Mouse (Mus musculus): ENCODE measurements around the gene Barx2. TPM values are rescaled to one million over a fixed set of nuclear protein-coding genes. Genes with fewer than 3 reads are reported as not detected.

Barx2 gene
- polyA plus RNA-seq, 1 experiment from 2014 or later = 5.6 TPM

DNA sequence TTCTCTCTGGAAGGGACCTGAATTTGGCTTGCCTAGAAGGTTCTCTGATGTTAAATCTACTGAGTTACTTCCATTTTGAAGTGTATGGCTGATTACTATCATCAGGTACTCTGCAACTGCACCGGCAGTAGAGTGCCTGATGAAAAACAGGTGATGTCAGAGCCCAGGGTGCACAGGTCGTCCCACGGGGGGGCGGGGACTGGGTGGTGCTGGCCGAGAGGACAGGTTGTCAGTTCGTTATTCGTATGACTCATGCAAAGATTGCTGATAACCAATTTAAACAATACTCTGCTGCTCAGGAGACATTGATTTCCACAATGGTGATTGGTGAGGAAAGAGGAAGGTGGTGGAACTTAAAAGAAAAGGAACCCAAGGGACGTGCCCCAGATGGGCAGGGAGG, 61.6 kb downstream of the Barx2 start:
- H3K9me3 ChIP-seq (replicated peaks) = no peaks in the 10 kb centered on the region
- H3K4me2 ChIP-seq (replicated peaks) = no peak overlapping the region
- WGBS = 59% methylated on average over 8 of the region's 8 CpGs
- H3K4me1 ChIP-seq = no peaks in the 10 kb centered on the region
- H3K9ac ChIP-seq = no peak overlapping the region
- no peaks in the 10 kb centered on the region for H3K27me3 ChIP-seq
- H3K4me3 ChIP-seq (replicated peaks) = no peak overlapping the region
- H3K36me3 ChIP-seq = no peaks in the 10 kb centered on the region
- ATAC-seq (ENCODE audit: insufficient number of reproducible peaks, low FRiP score, low TSS enrichment, low read depth) = no peak
- H3K27ac ChIP-seq (replicated peaks) = no peak overlapping the region

DNA sequence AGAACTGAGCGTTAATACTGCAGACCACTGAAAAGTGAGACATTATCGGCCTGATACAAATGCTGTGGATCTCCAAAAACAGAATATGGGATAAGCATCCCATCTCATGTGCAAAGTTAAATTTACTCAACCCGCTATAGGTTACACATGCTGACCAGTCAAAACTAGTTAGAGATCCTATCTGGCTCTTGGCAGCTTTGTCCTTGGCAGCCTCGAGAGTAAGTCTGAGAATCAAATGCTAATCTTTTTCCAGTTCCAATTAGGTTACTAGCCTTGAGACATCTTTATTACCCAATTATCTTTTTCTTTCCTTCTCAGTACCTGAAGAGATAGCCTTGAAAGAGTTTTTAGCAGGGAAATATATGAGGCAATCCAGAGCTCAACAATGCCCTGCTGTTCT, 62.6 kb downstream of the Barx2 start:
- H3K27ac ChIP-seq (replicated peaks) = no peak overlapping the region
- ATAC-seq (ENCODE audit: insufficient number of reproducible peaks, low FRiP score, low TSS enrichment, low read depth) = no peak
- no peak overlapping the region for H3K9ac ChIP-seq
- H3K9me3 ChIP-seq (replicated peaks) = no peaks in the 10 kb centered on the region
- 80% methylated on average over 4 of the region's 4 CpGs for WGBS
- no peaks in the 10 kb centered on the region for H3K27me3 ChIP-seq
- H3K36me3 ChIP-seq = no peaks in the 10 kb centered on the region
- no peaks in the 10 kb centered on the region for H3K4me1 ChIP-seq
- H3K4me3 ChIP-seq (replicated peaks) = no peak overlapping the region
- no peak overlapping the region for H3K4me2 ChIP-seq (replicated peaks)

DNA sequence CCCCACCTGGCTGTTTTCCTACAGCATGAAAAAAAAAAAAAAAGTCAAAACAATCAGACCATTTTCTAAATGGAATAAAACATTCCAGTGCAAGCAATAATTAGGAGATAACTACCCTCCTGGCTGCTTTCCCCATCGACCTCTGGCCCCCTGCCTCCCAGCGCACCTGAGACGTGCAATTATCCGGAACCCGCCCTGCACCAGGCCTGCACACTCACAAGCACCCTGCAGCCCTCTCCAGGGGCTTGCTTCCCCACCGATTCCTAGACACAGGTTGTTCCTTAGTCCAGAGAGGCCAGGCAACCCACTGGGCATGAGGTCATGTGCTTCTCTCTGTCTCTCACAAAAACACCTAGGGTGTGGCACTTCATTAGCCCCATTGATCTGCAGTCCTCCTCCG, 63.9 kb downstream of the Barx2 start:
- H3K9me3 ChIP-seq (replicated peaks) = no peaks in the 10 kb centered on the region
- no peaks in the 10 kb centered on the region for H3K36me3 ChIP-seq
- H3K27ac ChIP-seq (replicated peaks) = no peak overlapping the region
- no peak overlapping the region for H3K4me2 ChIP-seq (replicated peaks)
- 64% methylated on average over 7 of the region's 7 CpGs for WGBS
- H3K4me1 ChIP-seq = no peaks in the 10 kb centered on the region
- H3K27me3 ChIP-seq = no peaks in the 10 kb centered on the region
- no peak overlapping the region for H3K4me3 ChIP-seq (replicated peaks)
- H3K9ac ChIP-seq = no peak overlapping the region
- peak; percentile 36; the same call in 1 of the 2 replicates for ATAC-seq (ENCODE audit: insufficient number of reproducible peaks, low FRiP score, low TSS enrichment, low read depth)

DNA sequence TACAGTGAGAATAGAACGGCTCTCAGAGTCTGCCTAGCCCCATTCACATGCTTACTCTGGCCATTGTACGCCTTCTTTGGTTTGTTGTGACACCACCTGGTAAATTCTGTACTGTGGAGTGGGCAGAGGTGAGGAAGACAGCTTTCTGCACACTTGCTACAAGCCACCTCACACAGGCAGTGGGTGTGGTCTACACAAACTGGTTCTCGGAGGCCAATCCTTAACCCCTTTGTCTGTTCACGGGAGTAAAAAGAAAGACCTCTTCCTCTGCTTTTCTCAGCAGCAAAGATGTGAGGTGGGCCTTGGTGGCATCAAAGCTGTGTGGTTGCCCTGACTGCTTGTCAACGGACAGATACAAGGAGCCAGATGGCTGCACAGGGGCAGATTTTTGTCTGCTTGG, 68.6 kb downstream of the Barx2 start:
- H3K27ac ChIP-seq (replicated peaks) = no peak overlapping the region; the same call in 1 of the 2 replicates
- no peak; the same call in 1 of the 2 replicates for ATAC-seq (ENCODE audit: insufficient number of reproducible peaks, low FRiP score, low TSS enrichment, low read depth)
- 59% methylated on average over 5 of the region's 5 CpGs for WGBS
- no peak overlapping the region for H3K9ac ChIP-seq
- no peaks in the 10 kb centered on the region for H3K36me3 ChIP-seq
- 0 out of 2 replicates have a peak, but pooled peaks cover 4% of the 10 kb centered on the region for H3K4me1 ChIP-seq
- no peaks in the 10 kb centered on the region for H3K9me3 ChIP-seq (replicated peaks)
- H3K27me3 ChIP-seq = no peaks in the 10 kb centered on the region
- H3K4me2 ChIP-seq (replicated peaks) = no peak overlapping the region
- H3K4me3 ChIP-seq (replicated peaks) = no peak overlapping the region

DNA sequence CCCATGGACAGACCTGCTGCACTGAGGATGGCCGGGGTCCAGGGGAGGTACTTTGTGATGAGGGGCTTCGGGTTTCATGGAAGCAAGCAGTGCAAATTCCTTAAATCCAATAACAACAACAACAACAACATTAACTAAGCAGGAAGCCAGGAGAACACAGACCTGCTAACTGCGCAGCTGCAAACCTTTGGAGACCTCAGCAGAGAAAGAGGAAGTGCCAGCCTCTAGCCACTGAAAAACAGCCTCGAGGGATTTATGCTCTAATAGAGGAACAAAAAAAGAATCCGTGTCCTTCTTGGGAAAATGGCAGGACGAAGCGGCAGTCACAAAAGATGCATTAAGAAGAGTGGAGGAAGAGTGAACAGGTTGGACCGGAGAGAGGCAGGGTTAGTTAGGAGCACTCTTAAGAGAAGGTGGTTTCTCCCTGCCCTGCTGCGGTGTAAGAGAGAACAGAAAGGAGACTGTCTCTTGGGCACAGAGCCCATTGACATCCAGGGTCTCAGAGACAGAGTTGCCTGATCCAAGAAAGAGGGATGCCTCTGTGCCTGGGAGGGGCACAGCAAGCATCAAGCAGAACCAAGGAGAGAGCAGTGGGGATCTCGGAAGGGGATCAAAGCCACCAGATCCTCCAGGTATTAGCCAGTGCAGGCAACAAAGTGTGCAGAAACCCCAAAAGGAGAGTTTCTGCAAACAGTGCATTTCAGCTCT, 72.0 kb downstream of the Barx2 start:
- no peaks in the 10 kb centered on the region for H3K36me3 ChIP-seq
- 0 out of 2 replicates have a peak, but pooled peaks cover 5% of the 10 kb centered on the region for H3K4me1 ChIP-seq
- no peaks in the 10 kb centered on the region for H3K9me3 ChIP-seq (replicated peaks)
- H3K9ac ChIP-seq = no peak overlapping the region
- ATAC-seq (ENCODE audit: insufficient number of reproducible peaks, low FRiP score, low TSS enrichment, low read depth) = no peak
- H3K4me3 ChIP-seq (replicated peaks) = no peak overlapping the region
- H3K4me2 ChIP-seq (replicated peaks) = no peak overlapping the region
- no peaks in the 10 kb centered on the region for H3K27me3 ChIP-seq
- no peak overlapping the region for H3K27ac ChIP-seq (replicated peaks)
- WGBS = 32% methylated on average over 10 of the region's 10 CpGs

DNA sequence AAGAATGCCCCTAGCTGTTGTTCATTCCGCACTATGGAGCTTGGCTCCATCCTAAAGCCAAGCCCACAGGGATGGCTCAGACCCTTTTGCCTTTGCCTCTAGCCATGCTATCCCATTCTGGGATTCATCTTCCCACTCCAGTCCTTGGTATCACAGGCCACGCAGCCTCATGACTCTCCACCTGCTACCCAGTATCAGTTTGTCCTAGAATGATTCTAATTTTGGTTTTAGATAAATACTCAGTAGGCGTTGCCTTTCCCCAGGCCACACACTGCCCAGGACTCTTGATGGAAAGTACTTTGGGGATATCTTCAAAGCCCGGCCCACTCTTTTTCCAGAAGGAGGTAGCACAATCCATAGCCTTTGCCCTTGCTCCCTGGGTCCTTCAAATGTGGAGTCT, 72.7 kb downstream of the Barx2 start:
- H3K4me3 ChIP-seq (replicated peaks) = no peak overlapping the region
- no peaks in the 10 kb centered on the region for H3K27me3 ChIP-seq
- H3K4me2 ChIP-seq (replicated peaks) = no peak overlapping the region
- H3K4me1 ChIP-seq = 0 out of 2 replicates have a peak, but pooled peaks cover 5% of the 10 kb centered on the region
- no peak overlapping the region for H3K27ac ChIP-seq (replicated peaks)
- ATAC-seq (ENCODE audit: insufficient number of reproducible peaks, low FRiP score, low TSS enrichment, low read depth) = no peak
- 87% methylated on average over 4 of the region's 4 CpGs for WGBS
- H3K9me3 ChIP-seq (replicated peaks) = no peaks in the 10 kb centered on the region
- H3K9ac ChIP-seq = no peak overlapping the region
- no peaks in the 10 kb centered on the region for H3K36me3 ChIP-seq

DNA sequence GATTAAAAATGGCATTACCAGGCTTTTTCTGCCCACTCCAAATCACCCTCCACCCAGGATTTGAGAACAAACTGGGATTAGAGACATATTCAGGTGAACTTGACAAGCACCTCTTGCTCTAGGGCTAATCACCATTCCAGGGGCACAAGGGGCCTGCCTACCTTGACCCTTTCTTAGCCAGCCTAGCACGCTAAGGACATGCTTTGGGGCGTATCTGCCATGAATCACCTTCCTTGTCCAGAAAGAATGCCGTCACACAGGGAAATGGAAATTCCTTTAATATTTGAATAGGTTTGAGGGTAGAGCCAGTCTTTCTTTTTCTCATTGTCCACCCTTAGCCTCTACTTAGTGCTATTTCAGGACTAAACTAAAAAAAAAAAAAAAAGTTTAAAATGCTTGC, 73.2 kb downstream of the Barx2 start:
- Histone ChIP-seq H3K4me1 (0 out of 2 replicates have a peak, but pooled peaks cover 5% of the 10 kb centered on the region), H3K4me2 (replicated peaks) (no peak overlapping the region), H3K9ac (no peak overlapping the region), H3K27me3 (no peaks in the 10 kb centered on the region), H3K36me3 (no peaks in the 10 kb centered on the region), H3K9me3 (replicated peaks) (no peaks in the 10 kb centered on the region), H3K27ac (replicated peaks) (no peak overlapping the region), H3K4me3 (replicated peaks) (no peak overlapping the region)
- WGBS = 71% methylated on average over 3 of the region's 3 CpGs
- ATAC-seq (ENCODE audit: insufficient number of reproducible peaks, low FRiP score, low TSS enrichment, low read depth) = no peak

DNA sequence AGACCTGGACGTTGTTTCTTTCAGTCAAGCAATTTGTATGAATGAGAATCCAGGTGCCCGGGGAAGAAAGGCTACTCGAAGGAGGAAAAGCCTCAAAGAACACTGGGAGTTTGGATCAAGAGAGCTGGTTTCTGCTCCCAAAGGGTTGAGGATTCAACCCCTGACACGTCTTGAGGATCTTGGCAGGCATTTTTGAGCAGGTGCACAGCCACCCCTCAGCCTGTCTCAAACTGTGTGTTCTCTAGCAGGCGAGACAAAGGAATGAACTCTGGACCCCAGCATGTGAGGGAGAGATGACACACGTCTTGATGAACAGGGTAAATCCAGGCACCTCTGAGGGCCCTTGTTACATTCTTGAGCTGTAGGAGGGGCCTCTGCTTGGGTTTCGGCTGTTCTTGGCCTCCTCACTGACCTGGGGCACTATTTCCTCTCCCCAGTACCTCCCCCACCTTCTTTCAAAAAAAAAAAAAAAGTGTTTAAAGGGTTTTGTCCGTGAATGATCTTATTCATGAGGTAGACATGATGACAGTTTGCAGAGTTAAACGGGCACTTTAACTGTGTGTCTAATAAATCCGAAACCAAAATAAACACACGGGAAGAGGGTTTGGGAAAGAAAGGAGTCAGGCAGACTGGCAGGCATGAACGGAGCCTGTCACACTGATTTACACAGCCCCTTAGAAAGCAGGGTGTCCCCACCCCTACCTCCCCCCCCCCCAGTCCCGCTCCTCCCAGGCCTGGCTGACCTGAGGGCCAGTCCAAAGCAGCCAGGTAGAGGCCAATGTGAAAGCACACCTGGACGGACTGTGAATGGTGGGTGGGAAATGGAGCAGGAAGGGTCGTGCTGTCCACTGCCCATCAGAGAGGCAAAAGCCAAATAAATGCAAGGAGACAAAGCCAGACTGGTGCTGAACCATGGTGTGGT, 73.9 kb downstream of the Barx2 start:
- 0 out of 2 replicates have a peak, but pooled peaks cover 5% of the 10 kb centered on the region for H3K4me1 ChIP-seq
- no peak for ATAC-seq (ENCODE audit: insufficient number of reproducible peaks, low FRiP score, low TSS enrichment, low read depth)
- no peaks in the 10 kb centered on the region for H3K36me3 ChIP-seq
- H3K4me3 ChIP-seq (replicated peaks) = no peak overlapping the region
- no peak overlapping the region for H3K4me2 ChIP-seq (replicated peaks)
- H3K27ac ChIP-seq (replicated peaks) = 0 out of 2 replicates have a peak overlapping the region, but pooled peaks have one; percentile 51
- H3K9me3 ChIP-seq (replicated peaks) = no peaks in the 10 kb centered on the region
- 29% methylated on average over 15 of the region's 15 CpGs for WGBS
- H3K27me3 ChIP-seq = no peaks in the 10 kb centered on the region
- no peak overlapping the region for H3K9ac ChIP-seq

DNA sequence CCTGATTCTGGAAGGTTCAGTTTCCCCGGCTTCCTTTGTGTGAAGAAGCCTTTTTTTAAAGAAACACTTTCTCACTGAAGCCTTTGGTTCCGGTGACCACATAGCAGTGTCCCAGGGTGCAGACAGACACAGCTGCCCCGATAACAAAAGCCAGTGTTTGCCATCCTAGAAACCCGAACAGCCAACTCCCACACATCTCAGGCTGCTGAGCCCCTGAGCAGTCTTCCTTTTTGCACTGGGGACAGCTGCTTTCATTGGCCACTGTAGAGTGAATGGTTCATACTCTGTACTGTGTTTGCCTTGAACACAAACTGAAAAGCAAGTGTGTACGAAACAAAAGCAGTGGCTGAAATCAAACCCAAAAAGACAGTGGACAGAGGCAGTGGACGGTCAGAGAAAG, 75.2 kb downstream of the Barx2 start:
- no peaks in the 10 kb centered on the region for H3K27me3 ChIP-seq
- H3K4me1 ChIP-seq = 0 out of 2 replicates have a peak, but pooled peaks cover 5% of the 10 kb centered on the region
- no peaks in the 10 kb centered on the region for H3K9me3 ChIP-seq (replicated peaks)
- H3K4me3 ChIP-seq (replicated peaks) = no peak overlapping the region
- ATAC-seq (ENCODE audit: insufficient number of reproducible peaks, low FRiP score, low TSS enrichment, low read depth) = no peak
- H3K9ac ChIP-seq = no peak overlapping the region
- no peaks in the 10 kb centered on the region for H3K36me3 ChIP-seq
- 59% methylated on average over 6 of the region's 6 CpGs for WGBS
- no peak overlapping the region for H3K27ac ChIP-seq (replicated peaks)
- no peak overlapping the region for H3K4me2 ChIP-seq (replicated peaks)

DNA sequence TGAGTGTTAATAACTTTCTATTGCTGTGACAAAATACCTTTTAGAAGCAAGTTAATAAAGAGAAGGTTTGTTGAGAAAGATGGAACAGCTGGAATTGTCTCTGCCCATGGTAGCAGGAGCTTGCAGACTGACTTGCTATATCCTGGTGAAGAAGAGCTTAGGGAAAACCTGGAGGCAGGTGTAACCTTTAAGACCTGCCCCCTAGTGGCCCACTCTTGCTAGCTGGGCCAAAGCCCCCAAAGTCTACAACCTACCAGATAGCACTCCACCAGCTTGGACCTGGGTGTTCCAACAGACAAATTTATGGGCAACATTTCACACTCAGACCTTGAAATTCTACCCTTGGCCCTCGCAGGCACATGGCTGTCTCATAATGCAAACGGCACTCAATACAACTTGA, 104.5 kb downstream of the Barx2 start:
- no peak for ATAC-seq (ENCODE audit: insufficient number of reproducible peaks, low FRiP score, low TSS enrichment, low read depth)
- no peak overlapping the region for H3K9ac ChIP-seq
- H3K9me3 ChIP-seq (replicated peaks) = no peaks in the 10 kb centered on the region
- H3K27me3 ChIP-seq = no peaks in the 10 kb centered on the region
- no peak overlapping the region for H3K4me3 ChIP-seq (replicated peaks)
- WGBS = 78% methylated on average over 2 of the region's 2 CpGs
- no peaks in the 10 kb centered on the region for H3K36me3 ChIP-seq
- no peak overlapping the region for H3K27ac ChIP-seq (replicated peaks)
- no peak overlapping the region for H3K4me2 ChIP-seq (replicated peaks)
- no peaks in the 10 kb centered on the region for H3K4me1 ChIP-seq

DNA sequence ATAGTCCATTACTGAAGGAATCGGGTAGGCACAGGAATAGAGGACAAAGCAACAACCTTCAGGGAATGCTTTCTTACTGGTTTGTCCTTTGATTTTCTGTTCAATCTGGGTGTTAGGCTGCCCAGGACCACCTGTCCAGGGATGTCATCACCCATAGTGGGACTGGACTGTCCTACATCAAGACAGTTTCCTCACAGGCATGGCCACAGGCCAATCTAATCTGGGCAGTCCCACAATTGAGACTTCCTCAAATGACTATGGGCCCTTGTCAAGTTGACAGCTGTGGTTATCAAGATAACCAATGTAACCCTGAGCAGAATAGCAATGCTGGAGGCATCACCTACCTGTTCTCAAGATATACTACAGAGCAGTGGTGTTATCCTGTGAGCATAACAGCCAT, 110.6 kb downstream of the Barx2 start:
- no peak for ATAC-seq (ENCODE audit: insufficient number of reproducible peaks, low FRiP score, low TSS enrichment, low read depth)
- 88% methylated on average over 1 of the region's 1 CpGs for WGBS

More for the DNA sequence above, 110.6 kb downstream of the Barx2 start:
- Histone ChIP-seq H3K27ac (replicated peaks) (no peak overlapping the region), H3K9me3 (replicated peaks) (no peaks in the 10 kb centered on the region), H3K4me3 (replicated peaks) (no peak overlapping the region), H3K4me1 (no peaks in the 10 kb centered on the region), H3K27me3 (no peaks in the 10 kb centered on the region), H3K36me3 (no peaks in the 10 kb centered on the region), H3K4me2 (replicated peaks) (no peak overlapping the region), H3K9ac (no peak overlapping the region)

Data from embryonic facial prominence, embryonic 15.5 days (tissue).